Mouse (Mus musculus) skeletal muscle tissue, adult 2 months (tissue): Measurements from ENCODE around the gene Psmd7.

Source experiments
- DNase-seq: peaks from one replicate; pipeline ENCODE4 v3.0.0-alpha.2; 2012; ENCODE audit warnings: low read depth, low spot score

Psmd7 gene

GRCm38 (mm10) chr8:107578541-107578940, 9.7 kb downstream of the Psmd7 start:
- no peak for DNase-seq

GRCm38 (mm10) chr8:107578132-107578531, 10.1 kb downstream of the Psmd7 start:
- no peak for DNase-seq

GRCm38 (mm10) chr8:107577640-107578039, 10.6 kb downstream of the Psmd7 start:
- no peak for DNase-seq

GRCm38 (mm10) chr8:107576702-107577101, 11.6 kb downstream of the Psmd7 start:
- DNase-seq, result peak; percentile 72

- DNase-seq, result no peak
These were observed 13.5 kb downstream of the Psmd7 start for GRCm38 (mm10) chr8:107574771-107575170.

- DNase-seq, result peak; percentile 68
These were observed 15.8 kb downstream of the Psmd7 start for GRCm38 (mm10) chr8:107572497-107572896.

- DNase-seq, result no peak
These were observed 16.7 kb downstream of the Psmd7 start for GRCm38 (mm10) chr8:107571486-107572135.

GRCm38 (mm10) chr8:107571046-107571445, 17.2 kb downstream of the Psmd7 start:
- no peak for DNase-seq

- DNase-seq, result no peak
These were observed 26.1 kb downstream of the Psmd7 start for GRCm38 (mm10) chr8:107562164-107562563.

- DNase-seq, result peak; percentile 27
These were observed 27.3 kb downstream of the Psmd7 start for GRCm38 (mm10) chr8:107560820-107561536.

- no peak for DNase-seq
These were observed 31.7 kb downstream of the Psmd7 start for GRCm38 (mm10) chr8:107556511-107556936.

- DNase-seq, result no peak
These were observed 33.0 kb downstream of the Psmd7 start for GRCm38 (mm10) chr8:107555231-107555630.

GRCm38 (mm10) chr8:107552234-107552633, 36.0 kb downstream of the Psmd7 start:
- DNase-seq, result no peak

- DNase-seq, result no peak
These were observed 41.4 kb downstream of the Psmd7 start for GRCm38 (mm10) chr8:107546817-107547216.

- no peak for DNase-seq
These were observed 42.1 kb downstream of the Psmd7 start for GRCm38 (mm10) chr8:107546154-107546553.

GRCm38 (mm10) chr8:107545621-107546152, 42.6 kb downstream of the Psmd7 start:
- DNase-seq, result no peak

GRCm38 (mm10) chr8:107544651-107545174, 43.6 kb downstream of the Psmd7 start:
- DNase-seq, result no peak

GRCm38 (mm10) chr8:107544211-107544610, 44.1 kb downstream of the Psmd7 start:
- no peak for DNase-seq

GRCm38 (mm10) chr8:107543714-107544113, 44.5 kb downstream of the Psmd7 start:
- DNase-seq, result no peak

GRCm38 (mm10) chr8:107542151-107542550, 46.1 kb downstream of the Psmd7 start:
- DNase-seq, result peak; percentile 44

- DNase-seq, result no peak
These were observed 46.9 kb downstream of the Psmd7 start for GRCm38 (mm10) chr8:107541369-107541768.

- no peak for DNase-seq
These were observed 47.6 kb downstream of the Psmd7 start for GRCm38 (mm10) chr8:107540623-107541022.

- DNase-seq, result no peak
These were observed 50.8 kb downstream of the Psmd7 start for GRCm38 (mm10) chr8:107537472-107537871.
